Mouse (Mus musculus): ENCODE data around the gene Gm6482.
A peak's percentile ranks its signal among the peaks of the same experiment; 100 is the strongest.
"Not testable (repeated sequence)": the region's sequence is repeated elsewhere in the genome, so short reads cannot be mapped to it uniquely, and the experiment has no call there.

Gene Gm6482

GRCm38 (mm10) chr14:41408181-41408580 is at the start of gene Gm6482:
TSS of gene Gm6482 (minus strand) at chr14:41408281.
- not testable (repeated sequence) for DNase-seq

- not testable (repeated sequence) for DNase-seq
Measured at GRCm38 (mm10) chr14:41453418-41453817, 45.3 kb upstream of the Gm6482 start, which contains the start of gene Gm7954. TSS of gene Gm7954 (minus strand) at chr14:41453518.

- DNase-seq: peak; percentile 34
Measured at GRCm38 (mm10) chr14:41425393-41426075, 17.5 kb upstream of the Gm6482 start.

GRCm38 (mm10) chr14:41424694-41425093 is 16.6 kb upstream of the Gm6482 start:
- DNase-seq: not testable (repeated sequence)

- DNase-seq: not testable (repeated sequence)
Measured at GRCm38 (mm10) chr14:41386279-41386678, 21.8 kb downstream of the Gm6482 start, which contains the start of gene Gm7945. TSS of gene Gm7945 (minus strand) at chr14:41386379.

Measured in kidney, adult 18-20 months (tissue).